Mouse (Mus musculus) G1E (cell line): ENCODE measurements at regions not wholly inside any gene's neighbourhood (a gene's known extent, or its start where the extent isn't known, plus 50 kb on each side); places are given as distances from the start of the nearest gene placed in this dataset.

ENCODE experiments used
- CTCF ChIP-seq: IDR thresholded peaks from 2 replicates; pipeline ENCODE4 v1.5.1; 2012; ENCODE audit warnings: low read depth, low read length, inconsistent platforms, mixed read lengths
- GATA1 ChIP-seq: IDR thresholded peaks from 2 replicates; pipeline ENCODE4 v1.6.1; 2012; ENCODE audit warnings: borderline replicate concordance, low read length, inconsistent platforms, mixed read lengths
- TAL1 ChIP-seq: conservative IDR thresholded peaks from 2 replicates; pipeline ENCODE4 v1.6.1; 2012; ENCODE audit warnings: low read depth, low read length, inconsistent platforms, mixed read lengths

GRCm38 (mm10) chr2:174555778-174556177 lies 82.9 kb upstream of the Prelid3b start:
- TF ChIP-seq CTCF (no peak), TAL1 (no peak), GATA1 (no peak)
